Mouse (Mus musculus) WW6 (cell line): Measurements from ENCODE around the gene AW822073.
"Not testable (repeated sequence)": the region's sequence is repeated elsewhere in the genome, so short reads cannot be mapped to it uniquely, and the experiment has no call there.

Source experiments
- DNase-seq: peaks from one replicate; pipeline ENCODE4 v3.0.0-alpha.2; 2013; ENCODE audit warnings: low read depth, low spot score

AW822073 gene

GRCm38 (mm10) chr10:58221571-58221970, 3.2 kb downstream of the AW822073 start:
- not testable (repeated sequence) for DNase-seq

GRCm38 (mm10) chr10:58220726-58221125, 4.0 kb downstream of the AW822073 start:
- no peak for DNase-seq

GRCm38 (mm10) chr10:58217366-58217765, 7.4 kb downstream of the AW822073 start:
- no peak for DNase-seq

- no peak for DNase-seq
Observed at GRCm38 (mm10) chr10:58215353-58215752, 9.4 kb downstream of the AW822073 start.

GRCm38 (mm10) chr10:58214934-58215333, 9.8 kb downstream of the AW822073 start:
- DNase-seq, result no peak

GRCm38 (mm10) chr10:58214497-58214896, 10.2 kb downstream of the AW822073 start:
- no peak for DNase-seq

- DNase-seq, result no peak
Observed at GRCm38 (mm10) chr10:58212230-58212629, 12.5 kb downstream of the AW822073 start.

GRCm38 (mm10) chr10:58211213-58211612, 13.5 kb downstream of the AW822073 start:
- no peak for DNase-seq

- DNase-seq, result no peak
Observed at GRCm38 (mm10) chr10:58210514-58210913, 14.2 kb downstream of the AW822073 start.

- DNase-seq, result no peak
Observed at GRCm38 (mm10) chr10:58209710-58210467, 14.8 kb downstream of the AW822073 start.

GRCm38 (mm10) chr10:58206639-58207404, 17.9 kb downstream of the AW822073 start:
- no peak for DNase-seq

GRCm38 (mm10) chr10:58205986-58206385, 18.7 kb downstream of the AW822073 start:
- DNase-seq, result no peak
